12 mouse cellular contexts compared by ENCODE assay signal in genomic region chr3:60292142-60292541, GRCm38 (mm10).
DNase-seq lines count a peak whose midpoint lies in the region; ATAC-seq and TF ChIP-seq lines count a peak whose summit lies in the region.
"Had no signal": no experiment of that assay in that cellular context is flagged by ENCODE, and none has a peak within 500 bp of the region (broad histone marks: within the 10 kb centered on the region; RNA-seq: fewer than 3 reads in every experiment).

No protein-coding gene starts in this region.

- H3K79me2 ChIP-seq in heart, adult 2 months (replicated peaks; ENCODE audit: control insufficient read depth, insufficient read depth, low read length) = no peaks in the 10 kb centered on the region

- DNase-seq in forebrain, embryonic 11.5 days (ENCODE audit: low spot score) = no peak
- peak; percentile 84 for DNase-seq in brain, adult 2 months (ENCODE audit: low read depth, low spot score)
- DNase-seq in frontal cortex, postnatal 36 days (ENCODE audit: low spot score in 2 of 2) = peak; percentile 14 to 23
- DNase-seq in midbrain, embryonic 14.5 days = peak; percentile 18
- no peak for DNase-seq in heart, adult 2 months
- DNase-seq in lung, postnatal 14 days = no peak
- DNase-seq in embryo, embryonic 10 days (ENCODE audit: low spot score) = no peak
- DNase-seq: liver, embryonic 13.5 days; thymus, adult 18-20 months had no signal

- no peak for TF ChIP-seq CTCF in heart, adult 2 months (IDR thresholded peaks at IDR 0.05)

- no peaks in the 10 kb centered on the region for H3K27me3 ChIP-seq in forebrain, embryonic 15.5 days
- no peaks in the 10 kb centered on the region for H3K27me3 ChIP-seq in forebrain, embryonic 11.5 days (ENCODE audit: control insufficient read depth, insufficient read depth, low read length)
- H3K27me3 ChIP-seq in midbrain, embryonic 14.5 days (ENCODE audit: control insufficient read depth, insufficient read depth, low read length) = no peaks in the 10 kb centered on the region
- H3K27me3 ChIP-seq in heart, adult 2 months (ENCODE audit: control insufficient read depth, insufficient read depth, low read length) = no peaks in the 10 kb centered on the region
- H3K27me3 ChIP-seq: liver, embryonic 13.5 days had no signal

- ATAC-seq in forebrain, embryonic 15.5 days (replicated peaks) = peak; percentile 85
- no peak for ATAC-seq in forebrain, embryonic 11.5 days (replicated peaks; ENCODE audit: low FRiP score)
- ATAC-seq in midbrain, embryonic 14.5 days (ENCODE audit: low FRiP score, low TSS enrichment) = peak; percentile 59

- no peak overlapping the region for H3K9ac ChIP-seq in forebrain, embryonic 15.5 days (replicated peaks)
- H3K9ac ChIP-seq in forebrain, embryonic 11.5 days (ENCODE audit: low read length) = no peak overlapping the region
- no peak overlapping the region for H3K9ac ChIP-seq in midbrain, embryonic 14.5 days (replicated peaks; ENCODE audit: low read length)
- H3K9ac ChIP-seq in heart, adult 2 months (ENCODE audit: low read depth, low read length) = no peak overlapping the region
- H3K9ac ChIP-seq: liver, embryonic 13.5 days had no signal

- no peak for TF ChIP-seq POLR2A in heart, adult 2 months (IDR thresholded peaks at IDR 0.05; ENCODE audit: insufficient read depth, low read depth, low read length)

- no peak overlapping the region for H3K4me3 ChIP-seq in forebrain, embryonic 15.5 days
- H3K4me3 ChIP-seq in forebrain, embryonic 11.5 days (ENCODE audit: low read depth, low read length) = no peak overlapping the region
- no peak overlapping the region for H3K4me3 ChIP-seq in midbrain, embryonic 14.5 days (replicated peaks; ENCODE audit: low read depth, low read length)
- no peak overlapping the region for H3K4me3 ChIP-seq in heart, adult 2 months
- H3K4me3 ChIP-seq: liver, embryonic 13.5 days had no signal

- no peaks in the 10 kb centered on the region for H3K9me3 ChIP-seq in forebrain, embryonic 15.5 days
- H3K9me3 ChIP-seq in forebrain, embryonic 11.5 days (ENCODE audit: control insufficient read depth, low read length) = no peaks in the 10 kb centered on the region
- no peaks in the 10 kb centered on the region for H3K9me3 ChIP-seq in midbrain, embryonic 14.5 days (ENCODE audit: control insufficient read depth, low read length)
- H3K9me3 ChIP-seq: liver, embryonic 13.5 days had no signal

- 85% methylated on average over 2 of the region's 2 CpGs for WGBS in forebrain, embryonic 15.5 days
- WGBS in forebrain, embryonic 11.5 days = 96% methylated on average over 2 of the region's 2 CpGs
- WGBS in midbrain, embryonic 14.5 days = 87% methylated on average over 2 of the region's 2 CpGs
- WGBS in heart, adult 2 months = 82% methylated on average over 2 of the region's 2 CpGs

- H3K4me1 ChIP-seq in forebrain, embryonic 15.5 days = no peaks in the 10 kb centered on the region
- no peaks in the 10 kb centered on the region for H3K4me1 ChIP-seq in forebrain, embryonic 11.5 days (replicated peaks; ENCODE audit: control insufficient read depth, insufficient read depth, low read length)
- no peaks in the 10 kb centered on the region for H3K4me1 ChIP-seq in midbrain, embryonic 14.5 days (ENCODE audit: control insufficient read depth, insufficient read depth, low read length)
- H3K4me1 ChIP-seq in heart, adult 2 months (ENCODE audit: control insufficient read depth, insufficient read depth, low read length) = no peaks in the 10 kb centered on the region
- H3K4me1 ChIP-seq: liver, embryonic 13.5 days had no signal

- no peak for TF ChIP-seq EP300 in heart, adult 2 months (IDR thresholded peaks at IDR 0.05; ENCODE audit: insufficient read depth, low read depth, low read length)

- H3K36me3 ChIP-seq in forebrain, embryonic 15.5 days = no peaks in the 10 kb centered on the region
- H3K36me3 ChIP-seq in forebrain, embryonic 11.5 days (ENCODE audit: control insufficient read depth, insufficient read depth, low read length) = no peaks in the 10 kb centered on the region
- H3K36me3 ChIP-seq in midbrain, embryonic 14.5 days (ENCODE audit: control insufficient read depth, insufficient read depth, low read length) = no peaks in the 10 kb centered on the region
- H3K36me3 ChIP-seq in heart, adult 2 months (ENCODE audit: control insufficient read depth, insufficient read depth, low read length) = no peaks in the 10 kb centered on the region
- H3K36me3 ChIP-seq: liver, embryonic 13.5 days had no signal

- H3K27ac ChIP-seq in forebrain, embryonic 15.5 days (replicated peaks) = no peak overlapping the region
- H3K27ac ChIP-seq in forebrain, embryonic 11.5 days (ENCODE audit: low read depth, low read length) = no peak overlapping the region
- no peak overlapping the region for H3K27ac ChIP-seq in midbrain, embryonic 14.5 days (replicated peaks; ENCODE audit: low read depth, low read length)
- H3K27ac ChIP-seq in heart, adult 2 months = no peak overlapping the region
- H3K27ac ChIP-seq: liver, embryonic 13.5 days; macrophage had no signal

- intact Hi-C loops in heart, adult 2 months (cut with DNase I) = no loop called here

- H3K4me2 ChIP-seq in forebrain, embryonic 15.5 days (replicated peaks) = no peak overlapping the region
- no peak overlapping the region for H3K4me2 ChIP-seq in forebrain, embryonic 11.5 days (ENCODE audit: low read depth, low read length, severe bottlenecking)
- no peak overlapping the region for H3K4me2 ChIP-seq in midbrain, embryonic 14.5 days (ENCODE audit: low read length)
- H3K4me2 ChIP-seq: heart, embryonic 11.5 days; liver, embryonic 13.5 days had no signal

Comparison
In these comparisons a context has a peak if more than half of its experiments do, and no peak if none do; other contexts are left out.
1. DNase-seq: peak in brain, adult 2 months (single experiment), frontal cortex, postnatal 36 days (2 of 2) and midbrain, embryonic 14.5 days (single experiment); none in forebrain, embryonic 11.5 days (single experiment), heart, adult 2 months (0 of 2), lung, postnatal 14 days (single experiment) and embryo, embryonic 10 days (single experiment).